Mouse (Mus musculus) embryonic facial prominence, embryonic 15.5 days (tissue): ENCODE data around the gene Tia1. TPM values are rescaled to one million over a fixed set of nuclear protein-coding genes. Genes with fewer than 3 reads are reported as not detected.

Source experiments
- ATAC-seq: fragments of 200-750 bp; cut with Nextera tagmentation; 2 replicates; pipeline ENCODE4 v1.8.0; 2017; ENCODE audit warnings: low read depth, moderate TSS enrichment; ENCODE audit not compliant: insufficient number of reproducible peaks, low FRiP score, low TSS enrichment
- H3K27ac ChIP-seq: fragments of 300-500 bp; sonication (generic); replicated peaks from 2 replicates; pipeline ENCODE4 v1.5.1; 2015; ENCODE audit warnings: mild to moderate bottlenecking, inconsistent platforms
- H3K27me3 ChIP-seq: fragments of 300-500 bp; sonication (generic); 2 replicates; pipeline ENCODE4 v1.6.1; 2015; ENCODE audit warnings: inconsistent platforms
- H3K36me3 ChIP-seq: fragments of 300-500 bp; sonication (generic); 2 replicates; pipeline ENCODE4 v1.6.1; 2015; ENCODE audit warnings: mild to moderate bottlenecking, inconsistent platforms
- H3K4me1 ChIP-seq: fragments of 300-500 bp; sonication (generic); 2 replicates; pipeline ENCODE4 v1.6.1; 2015; ENCODE audit warnings: inconsistent platforms
- H3K4me2 ChIP-seq: fragments of 300-500 bp; sonication (generic); replicated peaks from 2 replicates; pipeline ENCODE4 v1.6.1; 2015; ENCODE audit warnings: mild to moderate bottlenecking, inconsistent platforms
- H3K4me3 ChIP-seq: fragments of 300-500 bp; sonication (generic); replicated peaks from 2 replicates; pipeline ENCODE4 v1.5.1; 2015; ENCODE audit warnings: mild to moderate bottlenecking, inconsistent platforms
- H3K9ac ChIP-seq: fragments of 300-500 bp; sonication (generic); 2 replicates; pipeline ENCODE4 v1.6.1; 2015; ENCODE audit warnings: inconsistent platforms
- H3K9me3 ChIP-seq: fragments of 300-500 bp; sonication (generic); replicated peaks from 2 replicates; pipeline ENCODE4 v1.6.1; 2016; ENCODE audit warnings: inconsistent platforms
- WGBS: fragments of 180-500 bp; shearing (Covaris S2); methylation state at CpG from one replicate; pipeline ENCODE4 v1.1.7; 2015; 5-methylcytosine and 5-hydroxymethylcytosine counted together
- polyA plus RNA-seq: library from polyadenylated mRNA; unstranded; fragments of >200 nt; fragmentation: Nextera tagmentation; extraction: Ambion mirVana; gene quantifications from 2 replicates; pipeline ENCODE4 v1.2.1, GENCODE M21; 2015

Gene Tia1
- 170 and 185 TPM in 2 replicates for polyA plus RNA-seq

DNA sequence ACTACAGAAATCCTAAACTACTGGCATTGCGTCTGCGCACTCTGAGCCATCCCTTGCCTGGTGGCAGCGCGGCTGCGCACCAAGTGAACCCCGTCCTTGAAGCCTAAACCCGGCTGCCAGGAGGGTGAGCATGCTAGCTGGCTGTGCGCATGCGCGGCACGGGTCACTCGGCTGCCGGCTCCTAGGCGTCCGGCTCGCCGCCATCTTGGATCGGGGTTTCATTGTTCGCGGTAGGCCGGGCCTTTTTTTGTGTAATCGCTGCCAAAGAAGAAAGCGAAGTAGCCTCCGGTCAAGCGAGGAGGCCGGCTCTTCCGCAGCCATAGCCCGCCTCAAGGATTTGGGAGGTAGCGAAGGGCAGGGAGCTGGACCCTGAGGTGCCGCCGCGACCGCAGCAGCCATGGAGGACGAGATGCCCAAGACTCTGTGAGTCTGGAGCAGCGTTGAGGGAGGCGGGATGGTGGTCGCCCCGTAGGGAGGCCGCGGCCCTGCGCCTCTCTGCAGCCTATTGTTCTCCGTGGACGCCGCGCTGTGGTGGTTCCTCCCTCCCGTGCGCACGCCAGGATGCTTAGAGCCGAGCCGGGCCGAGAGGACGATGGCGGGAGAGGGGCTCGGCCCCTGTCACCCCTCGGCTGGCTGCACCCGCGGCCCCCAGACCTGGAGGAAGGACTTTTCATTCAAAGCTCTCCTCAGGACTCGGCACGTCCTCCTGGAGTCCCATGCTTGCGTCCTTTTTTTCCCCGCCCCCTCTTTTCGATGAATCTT is at the start of gene Tia1:
TSS of gene Tia1 (plus strand) at position 120 of the 762 bp plus-strand sequence.
- peak within 1 kb of the TSS; percentile 100 for H3K27ac ChIP-seq
- peak; percentile 97 for ATAC-seq
- no peaks in the 10 kb centered on the region for H3K27me3 ChIP-seq
- peak within 1 kb of the TSS; percentile 64 for H3K4me3 ChIP-seq
- H3K36me3 ChIP-seq = no peaks in the 10 kb centered on the region
- H3K9ac ChIP-seq = peak within 1 kb of the TSS; percentile 91
- 0 out of 2 replicates have a peak, but pooled peaks cover 6% of the 10 kb centered on the region for H3K4me1 ChIP-seq
- no peaks in the 10 kb centered on the region for H3K9me3 ChIP-seq
- peak within 1 kb of the TSS; percentile 51 for H3K4me2 ChIP-seq
- under 1% methylated on average over 60 of the region's 62 CpGs for WGBS

GRCm38 (mm10) chr6:86354948-86355347 is 49.1 kb upstream of the Tia1 start:
- Histone ChIP-seq H3K4me1 (no peaks in the 10 kb centered on the region), H3K9me3 (no peaks in the 10 kb centered on the region), H3K36me3 (no peaks in the 10 kb centered on the region), H3K9ac (no peak overlapping the region), H3K27ac (no peak overlapping the region), H3K4me2 (no peak overlapping the region), H3K27me3 (no peaks in the 10 kb centered on the region), H3K4me3 (no peak overlapping the region)
- WGBS = 58% methylated on average over 3 of the region's 3 CpGs
- ATAC-seq = no peak

GRCm38 (mm10) chr6:86356956-86357355 is 47.1 kb upstream of the Tia1 start:
- WGBS = 73% methylated on average over 9 of the region's 9 CpGs
- H3K36me3 ChIP-seq = no peaks in the 10 kb centered on the region

DNA sequence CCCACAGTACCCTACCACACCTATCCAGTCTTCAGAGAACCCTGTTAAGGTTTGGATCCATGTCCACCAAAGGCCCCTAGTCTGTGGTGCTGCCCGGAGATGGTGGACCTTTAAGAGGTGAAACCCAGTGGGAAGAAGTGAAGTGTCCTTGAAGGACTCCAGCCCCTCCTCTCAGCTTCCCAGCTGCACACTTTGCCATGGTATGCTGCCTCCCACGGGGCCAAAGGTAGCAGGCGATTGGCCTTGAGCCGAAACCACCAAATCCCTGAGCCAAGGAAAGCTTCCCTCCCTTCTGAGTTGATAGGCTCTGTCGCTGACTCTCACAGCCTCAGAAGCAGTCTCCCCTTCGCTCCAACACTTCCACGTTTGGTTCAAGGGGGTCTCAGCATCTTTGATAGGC is 43.3 kb upstream of the Tia1 start:
- no peak overlapping the region for H3K4me2 ChIP-seq
- H3K9me3 ChIP-seq = no peaks in the 10 kb centered on the region
- H3K27me3 ChIP-seq = no peaks in the 10 kb centered on the region
- H3K36me3 ChIP-seq = no peaks in the 10 kb centered on the region
- 67% methylated on average over 7 of the region's 7 CpGs for WGBS
- H3K27ac ChIP-seq = no peak overlapping the region
- H3K4me1 ChIP-seq = no peaks in the 10 kb centered on the region
- no peak overlapping the region for H3K9ac ChIP-seq
- H3K4me3 ChIP-seq = no peak overlapping the region
- ATAC-seq = no peak

More at GRCm38 (mm10) chr6:86356956-86357355, 47.1 kb upstream of the Tia1 start:
- ATAC-seq = no peak
- no peaks in the 10 kb centered on the region for H3K4me1 ChIP-seq
- no peaks in the 10 kb centered on the region for H3K9me3 ChIP-seq
- no peak overlapping the region for H3K4me3 ChIP-seq
- H3K27ac ChIP-seq = no peak overlapping the region
- no peaks in the 10 kb centered on the region for H3K27me3 ChIP-seq
- no peak overlapping the region for H3K4me2 ChIP-seq
- H3K9ac ChIP-seq = no peak overlapping the region

DNA sequence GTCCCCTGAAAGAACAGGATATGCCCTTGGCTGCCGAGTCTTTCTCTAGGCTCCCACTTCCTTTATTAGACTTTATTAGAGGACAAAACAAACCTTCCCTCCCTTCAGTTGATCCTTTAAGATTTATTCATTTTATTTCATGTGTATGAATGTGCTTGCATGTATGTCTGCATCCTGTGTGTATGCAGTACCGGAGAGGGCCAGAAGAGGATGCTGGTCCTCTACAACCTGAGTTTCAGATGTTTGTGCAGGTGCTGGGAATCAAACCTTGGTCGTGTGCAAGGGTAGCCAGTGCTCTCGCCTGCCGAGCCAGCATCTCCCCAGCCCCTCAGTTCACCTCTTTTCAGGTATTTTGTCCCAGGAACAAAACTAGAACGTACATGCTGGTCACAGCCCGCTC is 42.6 kb upstream of the Tia1 start:
- H3K36me3 ChIP-seq = no peaks in the 10 kb centered on the region
- H3K4me3 ChIP-seq = no peak overlapping the region
- H3K9me3 ChIP-seq = no peaks in the 10 kb centered on the region
- H3K27me3 ChIP-seq = no peaks in the 10 kb centered on the region
- no peak overlapping the region for H3K9ac ChIP-seq
- H3K4me2 ChIP-seq = no peak overlapping the region
- H3K27ac ChIP-seq = no peak overlapping the region
- no peak for ATAC-seq
- H3K4me1 ChIP-seq = peaks cover 4% of the 10 kb centered on the region
- 85% methylated on average over 7 of the region's 7 CpGs for WGBS

GRCm38 (mm10) chr6:86364442-86365141 is 39.4 kb upstream of the Tia1 start:
- Histone ChIP-seq H3K36me3 (peaks cover 7% of the 10 kb centered on the region; the same call in 1 of the 2 replicates), H3K27me3 (no peaks in the 10 kb centered on the region), H3K9me3 (no peaks in the 10 kb centered on the region), H3K4me2 (peak overlapping the region; percentile 91), H3K4me3 (peak overlapping the region; percentile 74), H3K4me1 (peaks cover 7% of the 10 kb centered on the region), H3K9ac (peak overlapping the region; percentile 31; the same call in 1 of the 2 replicates), H3K27ac (peak overlapping the region; percentile 39; the same call in 1 of the 2 replicates)
- WGBS = under 1% methylated on average over 17 of the region's 17 CpGs
- no peak for ATAC-seq

DNA sequence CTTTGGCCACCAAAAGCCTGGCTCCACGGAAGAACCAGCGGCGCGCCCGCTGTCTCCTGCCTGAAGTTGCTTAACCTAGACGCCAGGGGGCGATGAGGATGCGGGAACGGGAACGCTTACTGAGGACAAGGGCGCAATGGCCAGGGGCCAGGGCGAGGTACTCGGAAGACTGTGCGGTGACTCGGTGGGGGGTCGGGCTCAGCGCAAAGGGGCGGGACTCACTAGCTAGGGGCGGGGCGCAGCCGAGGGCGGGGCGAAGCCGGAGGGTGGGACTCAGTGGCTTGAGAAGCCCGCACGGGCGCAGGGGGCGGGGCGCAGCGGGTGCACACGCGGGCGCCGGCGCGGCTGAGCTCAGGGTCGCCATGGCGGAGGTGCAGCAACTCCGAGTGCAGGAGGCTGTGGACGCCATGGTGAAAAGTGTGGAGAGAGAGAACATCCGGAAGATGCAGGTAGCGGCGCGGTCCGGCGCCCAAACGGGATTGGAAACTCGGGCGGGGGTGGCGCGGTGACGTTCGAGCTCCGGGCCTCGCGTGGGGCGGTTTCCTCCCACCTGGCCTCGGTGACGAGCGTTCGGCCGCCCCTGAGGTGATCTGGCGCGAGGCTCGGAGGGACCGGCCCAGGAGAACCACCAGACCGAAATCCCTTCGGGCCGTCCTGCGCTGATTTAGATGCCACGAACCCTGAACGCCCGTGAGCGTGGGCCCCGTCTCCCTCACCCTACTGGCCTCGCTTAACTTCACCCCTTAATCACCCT is 38.5 kb upstream of the Tia1 start, which contains the start of gene Fam136a:
TSS of gene Fam136a (plus strand) at position 276 of the 754 bp plus-strand sequence.
- Histone ChIP-seq H3K9ac (peak within 1 kb of the TSS; percentile 64), H3K4me3 (peak within 1 kb of the TSS; percentile 74), H3K36me3 (peaks cover 7% of the 10 kb centered on the region; the same call in 1 of the 2 replicates), H3K9me3 (no peaks in the 10 kb centered on the region), H3K4me1 (peaks cover 10% of the 10 kb centered on the region), H3K27ac (peak within 1 kb of the TSS; percentile 81), H3K27me3 (no peaks in the 10 kb centered on the region), H3K4me2 (peak within 1 kb of the TSS; percentile 91)
- ATAC-seq = peak; percentile 94
- WGBS = under 1% methylated on average over 76 of the region's 76 CpGs

DNA sequence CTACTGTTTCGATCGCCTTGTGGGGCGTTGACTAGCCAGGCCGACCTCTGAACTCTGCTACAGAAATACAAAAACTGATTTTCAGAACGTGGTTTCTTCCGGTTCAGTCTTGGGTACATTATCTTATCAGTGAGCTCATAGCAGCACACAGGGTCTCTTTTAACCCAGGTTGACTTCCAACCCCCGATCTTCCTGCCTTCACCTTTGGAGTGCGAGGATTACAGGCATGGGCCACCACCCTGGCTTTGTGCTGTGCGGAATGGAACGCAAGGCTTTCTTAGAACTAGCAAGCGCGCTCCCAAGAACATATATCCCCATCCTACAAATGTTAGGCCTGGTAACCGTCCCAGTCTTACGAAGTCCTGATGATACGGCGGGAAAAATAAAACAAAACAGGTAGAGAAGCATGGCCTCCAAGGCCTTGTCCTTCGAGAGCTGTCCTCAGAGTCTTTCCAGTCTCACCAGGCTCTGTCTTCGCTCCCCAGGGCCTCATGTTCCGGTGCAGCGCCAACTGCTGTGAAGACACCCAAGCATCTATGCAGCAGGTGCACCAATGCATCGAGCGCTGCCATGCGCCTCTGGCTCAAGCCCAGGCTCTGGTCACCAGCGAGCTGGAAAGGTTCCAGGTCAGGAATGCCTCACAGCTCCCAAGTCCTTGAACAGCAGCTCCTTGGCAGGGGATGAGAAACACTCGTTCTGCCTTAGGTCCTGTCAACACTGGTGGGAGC is 37.7 kb upstream of the Tia1 start:
- peaks cover 7% of the 10 kb centered on the region; the same call in 1 of the 2 replicates for H3K36me3 ChIP-seq
- H3K27ac ChIP-seq = peak overlapping the region; percentile 81

DNA sequence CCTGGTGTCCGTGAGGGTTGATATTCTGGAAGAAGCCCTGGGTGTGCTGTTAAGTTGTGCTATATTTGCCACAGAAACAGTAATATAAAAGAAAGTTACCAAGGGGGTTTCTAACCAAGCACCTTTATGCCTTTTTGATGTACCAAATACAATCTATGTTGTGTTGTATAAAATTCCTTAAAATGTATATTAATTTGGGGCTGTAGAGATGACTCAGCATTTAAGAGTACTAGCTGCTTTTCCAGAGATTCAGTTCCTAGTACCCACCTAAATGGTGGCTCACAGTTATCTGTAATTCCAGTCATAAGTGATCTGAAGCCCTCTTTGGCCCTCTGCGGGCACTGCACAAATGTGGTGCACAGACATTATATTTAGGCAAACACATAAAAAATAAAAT is 37.2 kb upstream of the Tia1 start:
- Histone ChIP-seq H3K4me3 (peak overlapping the region; percentile 74; the same call in 1 of the 2 replicates), H3K9ac (no peak overlapping the region), H3K4me2 (peak overlapping the region; percentile 91), H3K36me3 (peaks cover 7% of the 10 kb centered on the region; the same call in 1 of the 2 replicates), H3K27me3 (no peaks in the 10 kb centered on the region), H3K4me1 (peaks cover 14% of the 10 kb centered on the region), H3K9me3 (no peaks in the 10 kb centered on the region), H3K27ac (no peak overlapping the region)
- no peak for ATAC-seq
- WGBS = 68% methylated on average over 2 of the region's 2 CpGs

More for the DNA sequence above, 37.7 kb upstream of the Tia1 start:
- Histone ChIP-seq H3K27me3 (no peaks in the 10 kb centered on the region), H3K9ac (peak overlapping the region; percentile 64), H3K4me1 (peaks cover 14% of the 10 kb centered on the region), H3K9me3 (no peaks in the 10 kb centered on the region), H3K4me2 (peak overlapping the region; percentile 91), H3K4me3 (peak overlapping the region; percentile 74)
- no peak for ATAC-seq
- 42% methylated on average over 25 of the region's 25 CpGs for WGBS

GRCm38 (mm10) chr6:86368479-86368878 is 35.5 kb upstream of the Tia1 start:
- no peak overlapping the region for H3K27ac ChIP-seq
- no peak for ATAC-seq
- WGBS = 96% methylated on average over 5 of the region's 5 CpGs
- no peak overlapping the region for H3K4me3 ChIP-seq
- peaks cover 7% of the 10 kb centered on the region; the same call in 1 of the 2 replicates for H3K36me3 ChIP-seq
- no peaks in the 10 kb centered on the region for H3K9me3 ChIP-seq
- no peak overlapping the region for H3K4me2 ChIP-seq
- H3K9ac ChIP-seq = no peak overlapping the region
- peaks cover 25% of the 10 kb centered on the region for H3K4me1 ChIP-seq
- no peaks in the 10 kb centered on the region for H3K27me3 ChIP-seq
